Mouse (Mus musculus) ZHBTc4 (cell line): ENCODE measurements around the gene Amfr.

Experiments used
- DNase-seq: peaks from one replicate; pipeline ENCODE4 v3.0.0-alpha.2; 2011; ENCODE audit warnings: low read depth, low spot score

Gene Amfr

DNA sequence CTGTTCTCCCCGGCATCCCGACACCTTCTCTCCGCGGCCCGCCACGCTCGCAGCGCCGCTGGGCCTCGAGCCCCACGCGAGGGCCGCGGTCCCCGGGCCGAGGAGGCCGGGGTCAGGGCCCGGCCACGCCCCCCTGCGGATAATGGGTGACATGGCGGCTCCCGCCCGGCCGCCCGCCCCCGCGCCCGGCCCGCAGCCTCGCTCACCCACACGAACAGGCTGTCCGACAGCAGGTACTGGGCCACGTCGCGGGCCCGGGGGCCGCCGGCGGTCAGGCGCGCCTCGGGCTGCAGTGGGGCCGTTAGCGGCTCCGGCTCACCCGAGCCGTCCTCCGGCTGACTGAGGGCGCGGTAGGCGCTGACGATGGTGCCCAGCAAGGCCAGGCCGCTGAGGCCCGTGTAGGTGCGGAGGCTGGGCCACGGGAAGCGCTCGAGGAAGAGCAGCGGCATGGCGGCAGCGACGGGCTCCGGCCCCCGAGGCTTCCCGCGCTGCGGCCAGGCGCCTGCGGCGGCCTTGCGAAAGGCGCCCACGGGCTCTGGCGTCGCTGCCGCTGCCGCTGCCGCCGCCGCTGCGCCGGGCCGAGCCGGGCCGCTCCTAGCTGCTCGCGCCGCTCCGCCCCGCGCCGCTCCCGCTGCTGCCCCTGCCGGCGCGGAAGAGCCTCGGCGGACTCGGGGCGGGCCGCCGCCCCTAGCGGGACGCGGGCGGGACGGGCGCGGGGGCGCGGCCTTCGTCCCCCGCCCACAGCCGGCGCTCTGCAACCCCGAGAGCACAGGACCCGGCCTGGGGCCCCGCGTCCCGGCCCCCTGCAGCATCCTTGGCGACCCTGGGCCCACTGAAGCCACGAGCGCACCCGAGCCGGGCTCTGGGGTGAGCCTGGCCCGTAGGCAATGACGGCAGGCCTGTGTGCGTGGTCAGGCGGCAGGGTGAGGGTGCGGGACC lies at the start of gene Amfr:
Amfr (minus strand) TSS at position 830 of the 939 bp plus-strand sequence.
- DNase-seq, result peak; percentile 84

DNA sequence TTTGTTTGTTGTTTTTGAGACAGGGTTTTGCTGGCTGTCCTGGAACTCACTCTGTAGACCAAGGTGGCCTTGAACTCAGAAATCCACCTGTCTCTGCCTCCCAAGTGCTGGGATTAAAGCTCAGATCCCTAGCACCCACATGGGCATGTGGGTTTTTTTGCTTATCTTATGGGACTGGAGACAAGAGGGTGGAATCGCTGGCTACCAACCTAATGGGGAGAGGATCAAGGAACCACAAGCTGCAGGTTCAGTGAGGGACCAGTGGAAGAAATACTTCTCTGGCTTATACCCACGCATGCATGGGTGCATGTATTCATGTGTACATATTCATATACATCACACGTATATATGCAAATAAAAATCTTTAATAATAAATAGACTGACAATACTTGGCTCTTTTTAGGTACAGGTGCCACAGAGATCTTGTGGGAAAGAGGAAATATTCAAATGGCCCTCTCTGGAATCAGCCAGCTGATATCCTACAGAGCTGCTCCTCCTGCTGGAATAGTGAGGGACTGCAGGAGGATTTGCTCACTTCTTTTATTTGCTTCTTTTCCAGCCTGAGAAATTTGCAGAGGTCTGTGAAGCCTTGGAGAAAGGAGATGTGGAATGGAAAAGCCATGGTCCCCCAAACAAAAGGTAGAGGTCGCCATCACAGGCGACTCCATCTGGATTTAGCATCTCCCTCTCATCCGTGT lies 44.7 kb upstream of the Amfr start:
- peak; percentile 68 for DNase-seq

DNA sequence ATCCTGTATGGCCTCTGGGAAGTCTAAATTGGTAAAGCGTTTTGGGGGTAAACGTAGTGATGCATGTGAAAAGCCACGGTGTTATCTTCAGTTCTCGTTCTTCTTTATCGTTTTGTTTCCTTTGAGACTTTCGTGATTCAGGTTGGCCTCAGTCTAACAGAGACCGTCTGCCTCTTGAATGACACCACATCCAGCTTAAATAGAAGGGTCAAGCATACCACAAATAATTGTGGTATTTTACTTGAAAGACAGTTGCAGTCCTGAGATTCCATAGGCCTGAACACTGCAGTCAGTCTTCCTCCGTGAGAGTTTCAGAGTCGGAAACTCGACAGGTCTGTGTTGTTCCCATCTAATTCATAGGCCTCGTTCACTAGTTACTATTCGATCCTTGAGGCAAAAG lies 40.1 kb upstream of the Amfr start:
- no peak for DNase-seq

DNA sequence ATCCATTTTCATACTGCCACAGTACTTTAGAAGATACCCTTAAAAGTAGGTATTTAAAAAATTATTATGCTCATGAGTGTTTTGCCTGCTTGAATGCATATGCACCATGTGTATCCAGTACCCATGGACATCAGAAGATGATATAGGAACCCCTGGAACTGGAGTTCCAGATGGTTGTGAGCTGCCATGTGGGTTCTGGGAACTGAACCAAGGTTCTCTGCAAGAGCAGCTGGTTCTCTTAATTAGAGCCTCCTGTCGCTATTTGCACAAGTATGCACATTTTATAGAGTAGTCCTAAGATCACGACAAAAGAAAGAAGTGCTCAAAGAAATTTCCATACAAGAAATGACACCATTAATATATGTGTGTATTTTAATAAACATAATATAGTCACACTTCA lies 35.2 kb upstream of the Amfr start:
- no peak for DNase-seq

DNA sequence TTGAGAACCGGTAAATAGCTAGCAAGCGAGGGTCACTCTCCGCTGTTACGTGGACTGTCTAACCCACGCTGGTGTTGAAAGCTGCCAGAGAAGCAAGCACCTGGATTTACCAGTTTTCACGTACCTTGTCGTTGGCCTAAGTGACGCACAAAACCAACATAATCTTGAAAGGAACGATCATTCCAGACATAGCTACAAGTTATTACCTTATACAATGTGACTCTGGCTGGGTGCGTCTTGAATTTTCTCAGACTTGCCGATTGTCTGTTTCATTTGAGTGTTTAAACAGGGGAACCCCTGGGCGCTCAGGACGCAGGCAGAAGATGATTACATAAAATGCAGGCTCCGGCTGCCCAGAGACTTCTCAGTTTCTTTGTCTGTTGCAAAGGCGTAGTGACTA lies 25.2 kb upstream of the Amfr start:
- DNase-seq, result no peak

DNA sequence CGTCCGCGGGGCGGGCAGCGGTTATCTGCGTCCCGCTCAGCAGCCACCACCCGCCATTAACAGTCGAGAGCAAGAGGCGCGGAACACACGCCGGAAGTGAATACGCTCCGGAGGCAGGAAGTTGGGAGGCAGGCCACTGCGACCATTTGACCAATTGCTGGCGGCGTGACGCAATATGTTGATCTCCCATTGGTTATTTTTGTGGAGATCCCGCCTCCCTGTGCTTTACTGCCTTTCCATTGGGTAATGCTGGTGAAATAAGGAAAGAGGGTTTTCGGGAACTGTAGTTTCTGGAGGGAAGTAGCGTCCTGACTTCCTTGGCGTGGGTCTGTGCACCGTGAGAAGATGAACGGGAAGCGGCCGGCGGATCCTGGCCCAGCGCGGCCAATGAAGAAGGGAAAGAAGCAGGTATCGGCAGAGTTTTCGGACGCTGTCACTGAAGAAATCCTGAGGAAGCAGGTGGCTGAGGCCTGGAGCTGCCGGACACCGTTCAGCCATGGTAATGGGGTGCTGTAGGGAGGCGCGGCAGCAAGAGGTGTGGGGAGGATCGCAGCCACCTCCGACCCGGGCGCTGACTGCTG lies 24.4 kb upstream of the Amfr start, which contains the start of the genes Nudt21 and Ogfod1:
Nudt21 (minus strand) TSS at position 88 of the 581 bp plus-strand sequence.
Ogfod1 (plus strand) TSS at position 255 of the 581 bp plus-strand sequence.
- peak; percentile 99 for DNase-seq

DNA sequence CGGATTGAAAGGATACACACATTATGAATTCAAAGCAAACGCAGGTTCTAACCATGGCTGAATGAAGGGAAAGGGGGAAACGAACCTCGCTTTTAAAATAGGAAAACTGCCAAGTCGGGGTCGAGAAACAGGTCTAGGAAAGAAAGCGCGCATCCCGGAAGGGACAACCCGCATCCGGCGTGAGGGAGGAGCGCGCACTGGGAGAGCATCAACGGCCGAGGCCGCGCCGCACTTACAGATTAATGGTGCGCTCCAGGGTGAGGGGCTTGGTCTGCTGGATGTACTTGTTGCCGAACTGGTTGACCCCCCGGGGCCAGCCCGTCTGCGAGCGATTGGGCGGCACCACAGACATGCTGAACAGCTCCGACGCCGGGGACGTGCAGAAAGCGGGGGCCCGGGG lies 23.9 kb upstream of the Amfr start:
- peak; percentile 90 for DNase-seq

DNA sequence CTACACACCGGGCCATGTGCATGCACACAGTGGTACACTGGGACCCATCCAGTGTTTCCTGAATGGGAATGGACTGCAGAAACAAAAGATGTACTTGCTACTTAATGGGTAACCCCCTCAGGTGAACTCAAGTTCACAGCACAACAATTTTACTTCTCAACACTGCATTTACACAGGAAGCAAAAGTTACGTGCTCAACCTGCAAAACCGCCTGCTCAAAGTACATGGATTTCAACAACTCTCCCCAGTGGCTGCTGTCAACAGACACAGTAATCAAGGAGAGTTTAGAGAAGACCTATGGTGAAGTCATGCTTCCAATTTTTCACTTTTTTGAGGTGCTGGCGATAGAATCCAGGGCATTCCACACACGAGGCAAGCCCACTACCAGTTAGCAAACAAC lies 22.6 kb upstream of the Amfr start:
- no peak for DNase-seq

DNA sequence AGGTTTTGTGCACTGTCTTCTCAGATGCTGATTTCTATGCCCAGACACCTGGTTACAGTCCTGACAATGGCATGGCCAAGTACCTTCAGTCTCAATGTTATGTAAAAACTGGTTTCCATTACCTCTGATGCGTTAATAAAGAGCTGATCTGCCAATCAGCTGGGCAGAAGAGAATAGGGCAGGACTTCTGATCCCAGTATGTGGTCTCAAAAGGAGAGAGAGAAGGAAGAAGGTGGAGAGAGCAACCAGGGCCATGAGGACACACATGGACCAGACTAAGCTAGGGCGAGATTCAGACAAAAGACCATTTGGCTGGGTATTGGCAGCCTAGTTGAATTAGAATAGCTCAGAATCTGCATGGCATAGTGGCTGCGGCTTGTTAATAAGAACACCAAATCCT lies 21.0 kb upstream of the Amfr start:
- DNase-seq, result peak; percentile 64

DNA sequence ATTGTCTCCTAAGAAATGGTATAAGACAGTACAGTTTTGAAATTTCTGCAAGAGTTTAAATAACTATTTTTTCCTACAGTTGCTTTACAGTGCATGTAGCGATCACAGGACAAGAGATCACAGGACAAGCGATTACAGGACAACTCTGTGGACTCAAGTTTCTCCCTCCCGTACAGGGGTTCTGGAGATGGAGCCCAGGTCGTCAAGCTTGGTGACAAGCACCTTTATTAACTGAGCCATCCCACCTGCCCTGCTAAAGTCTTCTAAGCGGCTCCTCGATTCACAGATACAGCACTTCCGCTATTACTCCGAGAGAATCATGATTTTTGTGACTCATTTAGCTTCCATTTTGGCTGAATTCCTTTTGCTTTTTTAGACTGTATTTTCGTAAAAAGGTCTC lies 17.1 kb upstream of the Amfr start:
- no peak for DNase-seq

DNA sequence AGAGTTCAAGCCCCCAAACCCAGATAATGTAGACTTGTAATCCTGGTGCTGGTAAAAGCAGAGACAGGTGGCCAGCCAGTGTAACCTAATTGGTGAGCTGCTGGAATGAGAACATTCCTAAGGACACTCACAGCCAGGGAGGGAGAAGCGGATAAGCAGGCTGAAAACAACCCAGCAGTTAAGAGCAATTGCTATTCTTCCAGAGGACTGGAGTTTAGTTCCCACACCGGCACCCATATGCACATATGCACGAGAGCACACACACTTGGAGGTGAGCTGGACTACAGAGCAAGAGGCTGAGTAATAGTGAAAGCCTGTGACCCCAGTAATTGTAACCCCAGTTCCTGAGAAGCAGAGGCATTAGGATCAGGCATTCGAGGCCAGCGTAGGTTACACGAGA lies 11.3 kb upstream of the Amfr start:
- DNase-seq, result no peak

DNA sequence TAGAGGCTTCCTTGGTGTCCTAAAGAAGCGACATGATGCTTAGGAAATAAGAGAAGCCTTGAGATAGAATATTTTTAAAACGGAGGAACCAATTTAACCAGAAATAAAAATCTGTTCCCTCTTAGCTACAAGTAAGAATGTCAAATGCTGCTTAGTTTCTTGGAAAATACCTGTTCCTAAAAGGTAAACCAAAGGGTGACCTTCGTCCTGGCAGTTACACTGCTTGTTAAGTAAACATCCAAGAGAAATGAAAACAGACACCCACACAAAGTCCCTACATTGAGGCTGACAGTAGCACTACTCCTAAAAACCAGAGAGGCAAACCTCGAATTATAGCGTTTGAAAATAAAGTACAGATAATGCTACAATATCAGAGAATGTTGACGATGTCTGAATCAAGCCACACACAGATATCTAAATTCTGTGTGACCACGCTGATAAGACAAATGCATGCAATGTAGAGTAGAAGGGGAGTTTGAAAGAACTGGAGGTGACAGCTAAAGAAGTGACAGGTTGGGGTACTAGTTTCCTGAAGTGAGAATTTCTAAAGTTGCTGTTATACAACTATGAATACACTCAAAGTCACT lies 477 bp upstream of the Amfr start:
- DNase-seq, result no peak

DNA sequence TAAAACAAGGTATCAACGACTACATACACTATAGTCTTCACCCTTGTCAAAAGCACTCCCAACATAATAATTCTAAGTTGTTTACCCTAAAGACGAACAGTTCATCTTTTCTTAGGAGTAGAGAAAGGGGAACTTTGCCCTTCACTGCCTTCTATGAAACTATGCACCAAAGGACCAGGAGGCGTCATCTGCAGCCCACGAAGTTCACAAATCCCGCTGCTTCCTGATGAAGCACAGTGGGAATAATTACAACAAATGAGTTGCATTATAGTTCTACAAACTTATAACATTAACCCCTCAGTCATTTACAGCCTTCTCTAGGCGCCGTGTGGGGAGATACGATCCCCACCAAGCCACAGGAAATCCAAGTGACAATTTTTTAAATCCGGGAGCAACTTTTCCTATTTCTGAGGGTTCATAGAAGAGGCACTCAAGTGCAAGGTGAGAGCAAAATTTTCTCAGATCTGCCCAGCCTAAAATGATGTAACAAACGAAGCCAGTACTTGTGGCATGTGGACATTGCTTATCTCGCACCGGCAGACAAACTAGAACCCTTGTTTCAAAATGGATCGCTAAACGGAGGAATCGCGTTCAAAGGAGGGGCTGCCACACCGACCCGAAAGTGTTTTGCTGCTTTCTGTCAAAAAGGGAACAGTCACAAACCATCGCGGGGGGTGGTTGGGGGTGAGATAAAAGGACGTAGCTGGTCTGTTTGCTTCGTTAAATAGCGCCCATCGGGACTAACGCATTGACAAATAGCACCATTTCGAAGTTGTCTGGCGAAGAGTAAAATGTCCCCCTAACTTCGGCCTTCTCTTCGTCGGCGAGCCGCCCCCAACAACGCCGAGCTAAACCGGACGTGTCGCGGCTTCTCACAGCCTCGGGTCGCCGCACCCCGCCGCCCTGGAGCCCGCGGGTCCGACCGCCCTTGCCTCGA lies 1.3 kb downstream of the Amfr start:
- no peak for DNase-seq

DNA sequence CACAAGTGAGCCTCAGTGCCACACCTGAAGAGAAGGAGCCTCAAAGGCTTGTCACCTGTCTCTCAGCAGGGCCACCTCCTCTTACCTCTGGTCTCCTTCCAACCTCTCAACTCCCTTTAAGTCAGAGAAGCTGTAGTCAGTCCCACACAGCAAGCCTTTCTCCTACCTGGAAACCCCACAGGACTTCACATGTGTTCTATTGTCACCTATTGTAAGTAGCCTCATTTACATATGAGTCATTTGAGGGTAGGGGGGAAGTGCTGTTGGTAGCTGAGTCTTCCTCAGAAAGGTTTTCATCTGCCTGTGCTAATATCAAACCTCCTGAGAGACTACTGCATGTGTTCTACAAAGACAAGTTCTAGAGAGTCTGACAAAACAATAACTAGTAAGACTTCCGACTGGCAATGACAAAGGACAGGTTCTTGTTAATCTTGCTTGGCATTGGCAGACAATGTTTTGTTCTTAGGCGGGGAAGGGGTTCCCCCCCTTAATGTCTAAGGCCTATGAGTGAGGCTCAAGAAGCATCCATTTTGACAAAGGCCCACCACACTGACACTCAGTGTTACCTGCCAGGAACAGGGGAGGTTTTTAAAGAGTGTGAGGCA lies 2.4 kb downstream of the Amfr start:
- peak; percentile 40 for DNase-seq

DNA sequence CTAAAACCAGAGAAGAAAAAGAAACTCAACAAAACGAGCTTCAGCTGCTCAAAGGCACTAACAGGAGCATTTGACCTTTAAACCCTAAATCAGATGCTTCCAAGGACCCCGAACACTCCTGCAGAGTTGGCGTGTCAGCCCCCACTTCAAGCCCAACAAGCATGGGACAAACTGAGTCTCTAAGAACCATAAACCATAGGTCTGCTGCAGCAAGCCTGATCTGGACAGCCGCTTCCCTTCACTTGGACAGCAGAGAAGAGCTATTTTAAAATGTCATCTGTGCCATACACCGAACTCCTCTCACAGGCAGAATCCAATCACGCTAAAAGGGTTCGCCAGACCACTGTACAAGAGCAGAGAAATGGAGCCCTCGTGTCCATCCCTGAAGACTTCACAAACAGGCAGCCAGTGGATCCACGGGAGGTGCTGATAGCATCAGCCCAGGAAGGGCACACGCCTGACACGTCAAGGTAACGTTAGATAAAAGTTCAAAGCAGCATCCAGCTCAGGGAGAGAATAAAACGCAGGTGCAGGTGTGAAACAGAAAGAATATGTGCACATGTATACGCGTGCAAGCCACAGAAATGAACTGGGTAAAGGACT lies 3.3 kb downstream of the Amfr start:
- no peak for DNase-seq

DNA sequence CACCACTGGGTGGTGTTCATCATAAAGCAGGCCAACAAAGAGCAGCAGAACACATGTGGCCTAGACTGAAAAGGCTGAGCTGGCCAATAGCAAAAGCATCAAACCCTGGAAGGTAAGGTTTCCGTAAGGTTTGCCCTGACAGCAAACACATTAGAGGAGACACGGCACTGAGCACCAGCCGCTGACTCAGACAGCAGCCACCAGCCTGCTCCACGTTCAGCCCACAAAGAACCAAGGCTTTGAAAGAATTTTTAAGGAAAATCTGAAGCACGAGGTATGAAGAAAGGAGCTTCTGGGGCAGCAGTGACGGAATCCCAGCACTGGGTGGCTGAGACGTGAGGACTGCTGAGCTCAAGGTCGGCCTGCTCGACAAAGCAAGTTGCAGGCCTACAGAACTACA lies 8.5 kb downstream of the Amfr start:
- no peak for DNase-seq

DNA sequence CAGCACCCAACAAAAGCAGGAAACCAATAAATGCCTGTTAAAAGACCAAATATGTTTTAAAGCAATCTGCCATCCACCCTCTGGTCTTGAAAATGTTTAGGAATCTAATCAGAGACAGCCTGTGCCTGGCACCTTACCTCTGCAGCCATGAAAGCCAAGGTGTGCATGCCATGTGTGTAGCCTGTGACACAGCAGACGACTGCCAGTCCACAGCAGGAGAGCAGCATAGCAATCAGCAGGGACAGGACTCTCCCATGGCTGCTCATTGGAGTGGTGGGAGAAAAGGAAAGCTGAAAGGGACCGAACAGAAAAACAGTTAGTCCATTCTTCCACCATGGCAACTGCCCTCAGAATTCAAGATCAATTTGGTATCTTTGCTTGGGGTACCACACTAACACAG lies 13.7 kb downstream of the Amfr start:
- no peak for DNase-seq

DNA sequence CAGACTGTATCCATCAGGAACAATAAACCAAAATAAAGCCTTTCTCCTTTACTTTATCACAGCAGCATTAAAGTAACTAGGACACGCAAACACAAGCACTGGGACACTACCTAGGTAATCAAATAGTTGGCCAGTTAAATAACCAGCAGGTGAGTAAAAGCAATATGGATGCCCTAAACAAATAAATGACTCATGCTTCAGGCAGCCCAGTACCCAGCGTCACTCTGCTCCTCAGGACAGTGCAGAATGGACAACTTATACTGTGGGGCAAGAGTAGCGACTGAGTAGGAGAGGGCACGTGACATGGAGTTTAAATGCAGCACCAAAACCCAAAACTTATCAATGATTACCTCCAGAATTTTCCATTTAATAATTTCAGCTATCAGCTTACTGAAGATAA lies 22.9 kb downstream of the Amfr start:
- no peak for DNase-seq

DNA sequence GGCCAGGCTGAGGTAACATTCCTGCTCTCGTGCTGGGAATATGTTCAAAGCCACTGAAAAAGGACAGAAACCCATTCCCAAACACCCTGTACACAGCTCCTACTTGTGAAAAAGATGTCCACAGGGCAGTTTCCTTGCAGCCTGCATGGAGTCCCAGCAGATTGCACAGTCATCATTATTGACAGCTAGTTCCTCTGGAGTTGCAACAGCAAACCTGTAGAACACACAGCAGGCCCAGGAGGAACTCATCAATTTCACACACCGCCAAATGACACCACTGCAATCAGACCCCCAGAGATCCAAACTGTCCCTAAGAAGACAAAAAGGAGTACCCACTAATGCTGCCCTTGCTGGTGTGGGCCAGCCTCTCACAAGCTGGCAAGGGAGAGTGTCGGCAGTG lies 27.9 kb downstream of the Amfr start:
- DNase-seq, result no peak

DNA sequence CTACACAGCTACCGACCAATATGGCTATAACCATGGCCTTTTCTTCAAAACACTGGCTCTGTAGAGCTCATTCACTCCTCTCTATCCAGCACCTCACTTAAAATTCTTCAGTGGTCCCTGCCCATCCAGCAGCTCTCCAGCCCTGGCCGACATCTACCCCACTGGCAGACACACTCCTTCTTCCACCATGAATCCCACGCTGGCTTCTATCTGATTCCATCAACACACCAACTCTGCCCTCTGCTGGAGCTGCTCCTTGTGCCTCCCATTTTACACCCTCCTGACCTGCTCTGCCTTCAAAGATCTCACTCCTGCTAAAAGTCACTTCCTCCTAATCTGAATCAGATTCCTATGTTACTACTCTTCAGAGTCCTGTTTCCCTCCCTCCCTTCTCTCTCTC lies 28.8 kb downstream of the Amfr start:
- DNase-seq, result no peak
